ENCODE assay signal across 21 mouse cellular contexts in the genomic region with DNA sequence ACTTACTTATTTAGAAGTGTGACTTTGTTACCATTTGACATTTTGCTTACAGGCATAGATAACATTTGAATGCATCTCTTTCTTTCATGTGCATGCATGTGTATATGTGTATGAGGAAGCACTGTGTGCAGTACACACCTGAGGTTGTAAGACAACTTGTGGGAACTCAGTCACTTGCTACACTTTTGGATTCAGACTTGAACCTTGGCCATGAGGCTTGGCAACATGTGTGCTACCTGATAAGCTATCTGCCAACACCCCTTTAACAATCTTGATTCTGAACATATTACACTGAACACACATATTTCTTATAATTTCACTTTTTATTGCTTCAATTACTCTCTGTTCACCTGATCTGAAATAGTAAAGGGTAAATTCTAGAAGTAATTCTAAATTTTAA.
"Had no signal": no experiment of that assay in that cellular context is flagged by ENCODE, and none has a peak within 500 bp of the region (broad histone marks: within the 10 kb centered on the region; RNA-seq: fewer than 3 reads in every experiment).

No protein-coding gene starts in this region.

- H3K4me2 ChIP-seq: liver, embryonic 13.5 days; lung, embryonic 15.5 days; midbrain, embryonic 13.5 days; neural tube, embryonic 13.5 days; stomach, embryonic 15.5 days had no signal

- H3K4me3 ChIP-seq: layer of hippocampus, adult 2 months; liver, embryonic 13.5 days; lung, embryonic 15.5 days; midbrain, embryonic 10.5 days; midbrain, embryonic 13.5 days; myocyte; neural tube, embryonic 13.5 days; stomach, embryonic 15.5 days had no signal

- H3K9ac ChIP-seq: liver, embryonic 13.5 days; lung, embryonic 15.5 days; midbrain, embryonic 13.5 days; neural tube, embryonic 13.5 days; stomach, embryonic 15.5 days had no signal

- H3K9me3 ChIP-seq: liver, embryonic 13.5 days; lung, embryonic 15.5 days; midbrain, embryonic 10.5 days; midbrain, embryonic 13.5 days; neural tube, embryonic 13.5 days; stomach, embryonic 15.5 days had no signal

- DNase-seq: kidney, adult 18-20 months; kidney, adult 9 months; kidney, postnatal 25 days; layer of hippocampus, adult 9-11 months; liver, embryonic 13.5 days; lung, adult 18-20 months; lung, postnatal 14 days; lung, postnatal 4 days; retina, postnatal 1 day; right cerebral cortex, postnatal 25 days; spleen, adult 18-20 months; thymus, postnatal 25 days had no signal

- H3K27ac ChIP-seq: layer of hippocampus, adult 2 months; liver, embryonic 13.5 days; lung, embryonic 15.5 days; midbrain, embryonic 10.5 days; midbrain, embryonic 13.5 days; neural tube, embryonic 13.5 days; stomach, embryonic 15.5 days had no signal

- ATAC-seq: inflammation-experienced regulatory T-cells, adult 6 months; midbrain, embryonic 13.5 days; midbrain, embryonic 16.5 days had no signal

- H3K4me1 ChIP-seq: lung, embryonic 15.5 days; midbrain, embryonic 10.5 days; midbrain, embryonic 13.5 days; neural tube, embryonic 13.5 days; stomach, embryonic 15.5 days had no signal

- H3K27me3 ChIP-seq: liver, embryonic 13.5 days; lung, embryonic 15.5 days; midbrain, embryonic 13.5 days; neural tube, embryonic 13.5 days; stomach, embryonic 15.5 days had no signal
